Mouse (Mus musculus): ENCODE measurements around the gene Myrfl. TPM values are rescaled to one million over a fixed set of nuclear protein-coding genes. Genes with fewer than 3 reads are reported as not detected.

Gene Myrfl
- polyA plus RNA-seq, 1 experiment from 2014 or later = 0.12 TPM

DNA sequence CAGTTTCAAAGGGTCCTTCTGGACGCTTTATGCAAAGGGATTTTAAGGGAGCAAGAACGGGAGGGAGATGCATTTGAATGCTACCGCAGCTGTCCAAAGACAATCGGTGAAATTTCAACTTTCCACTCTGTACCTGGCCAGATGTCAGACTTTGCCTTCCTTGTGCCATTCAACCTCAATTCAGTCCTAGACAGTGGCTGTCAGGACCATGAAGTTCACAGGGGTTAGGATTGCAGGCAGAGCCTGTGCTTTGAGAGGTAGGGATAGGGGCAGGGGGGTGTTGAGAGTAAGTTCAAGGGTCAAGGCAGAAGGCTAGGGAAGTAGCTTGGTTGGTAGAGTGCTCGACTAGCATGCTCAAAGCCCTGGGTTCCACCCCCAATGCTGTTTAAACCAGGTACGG lies 25.9 kb downstream of the Myrfl start:
- Histone ChIP-seq H3K9ac (replicated peaks) (no peak overlapping the region), H3K27me3 (no peaks in the 10 kb centered on the region), H3K4me2 (replicated peaks) (no peak overlapping the region), H3K9me3 (no peaks in the 10 kb centered on the region), H3K36me3 (no peaks in the 10 kb centered on the region), H3K4me3 (replicated peaks) (no peak overlapping the region), H3K4me1 (replicated peaks) (no peaks in the 10 kb centered on the region), H3K27ac (no peak overlapping the region)
- WGBS = 82% methylated on average over 6 of the region's 6 CpGs
- no peak for ATAC-seq

GRCm38 (mm10) chr10:116853159-116853845 lies 43.4 kb downstream of the Myrfl start:
- no peaks in the 10 kb centered on the region for H3K27me3 ChIP-seq
- no peak overlapping the region for H3K27ac ChIP-seq
- no peaks in the 10 kb centered on the region for H3K36me3 ChIP-seq
- no peak overlapping the region for H3K4me3 ChIP-seq (replicated peaks)
- ATAC-seq = 0 out of 2 replicates have a peak, but pooled peaks have one; percentile 20
- no peak overlapping the region for H3K9ac ChIP-seq (replicated peaks)
- no peaks in the 10 kb centered on the region for H3K9me3 ChIP-seq
- peaks cover 3% of the 10 kb centered on the region; the same call in 1 of the 2 replicates for H3K4me1 ChIP-seq (replicated peaks)
- H3K4me2 ChIP-seq (replicated peaks) = no peak overlapping the region
- WGBS = 80% methylated on average over 11 of the region's 11 CpGs

DNA sequence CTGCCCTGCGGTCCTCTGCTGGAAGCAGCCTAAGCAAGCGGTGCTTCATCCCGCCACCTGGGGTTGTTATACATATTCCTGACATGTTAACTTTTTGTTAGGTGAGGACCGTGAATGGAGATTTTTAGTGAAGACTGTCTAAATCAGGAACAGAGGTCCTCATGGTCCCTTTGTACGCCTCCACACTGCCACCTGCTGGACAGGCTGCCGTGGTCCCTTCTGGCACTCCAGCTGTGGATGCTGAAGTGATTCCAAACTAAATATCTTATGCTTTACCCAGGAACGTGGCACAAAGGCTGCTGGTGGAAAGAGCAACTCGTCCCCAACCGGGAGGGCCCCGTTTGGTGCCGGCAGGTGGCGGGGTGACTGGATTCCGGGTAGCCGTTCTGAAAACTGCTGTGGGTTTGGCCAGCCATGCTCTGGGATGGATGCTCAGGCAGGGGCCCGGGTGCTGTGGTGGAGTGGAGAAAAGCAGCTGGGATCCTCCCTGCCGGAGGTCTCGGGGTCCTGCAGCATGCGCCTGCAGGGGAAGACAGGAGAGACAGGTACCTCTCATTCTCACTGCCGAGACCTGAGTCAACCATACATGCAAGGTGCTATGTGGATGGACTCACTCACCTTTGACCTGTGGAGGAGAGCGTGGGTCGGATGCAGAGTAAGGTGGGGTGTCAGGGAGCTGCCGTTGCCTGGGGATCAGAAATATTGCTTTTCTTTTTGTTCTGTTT lies 47.8 kb downstream of the Myrfl start:
- H3K36me3 ChIP-seq = no peaks in the 10 kb centered on the region
- 20% methylated on average over 22 of the region's 22 CpGs for WGBS
- peak overlapping the region; percentile 39; the same call in 1 of the 2 replicates for H3K9ac ChIP-seq (replicated peaks)
- peak; percentile 77 for ATAC-seq
- no peak overlapping the region; the same call in 1 of the 2 replicates for H3K4me3 ChIP-seq (replicated peaks)
- no peak overlapping the region for H3K27ac ChIP-seq
- no peaks in the 10 kb centered on the region for H3K9me3 ChIP-seq
- peaks cover 3% of the 10 kb centered on the region; the same call in 1 of the 2 replicates for H3K4me1 ChIP-seq (replicated peaks)
- H3K4me2 ChIP-seq (replicated peaks) = peak overlapping the region; percentile 45
- no peaks in the 10 kb centered on the region for H3K27me3 ChIP-seq

GRCm38 (mm10) chr10:116841551-116841950 lies 55.2 kb downstream of the Myrfl start:
- ATAC-seq = no peak
- Histone ChIP-seq H3K4me1 (replicated peaks) (no peaks in the 10 kb centered on the region), H3K9me3 (no peaks in the 10 kb centered on the region), H3K27me3 (no peaks in the 10 kb centered on the region), H3K4me3 (replicated peaks) (no peak overlapping the region), H3K36me3 (no peaks in the 10 kb centered on the region), H3K4me2 (replicated peaks) (no peak overlapping the region), H3K27ac (no peak overlapping the region), H3K9ac (replicated peaks) (no peak overlapping the region)
- WGBS = 67% methylated on average over 3 of the region's 3 CpGs

DNA sequence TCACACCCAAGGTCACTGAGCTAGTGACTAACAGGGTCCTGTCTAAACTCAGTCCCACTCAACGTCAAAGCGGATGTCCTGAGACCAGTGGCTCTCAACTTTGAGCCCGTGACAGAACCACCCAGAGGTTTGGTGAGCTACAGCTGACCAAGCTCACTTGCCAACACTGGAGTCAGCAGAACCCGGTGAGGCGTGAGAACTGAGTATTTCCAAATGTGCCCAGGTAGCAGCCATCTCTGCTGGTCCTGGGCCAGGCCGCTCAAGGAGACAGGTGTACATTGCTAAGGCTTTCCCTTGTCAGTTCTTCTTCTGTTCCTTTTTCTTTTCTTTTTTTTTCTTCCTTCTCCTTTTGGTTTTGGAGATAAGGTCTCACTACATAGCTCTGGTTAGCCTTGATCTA lies 66.0 kb downstream of the Myrfl start:
- no peak for ATAC-seq
- H3K36me3 ChIP-seq = no peaks in the 10 kb centered on the region

GRCm38 (mm10) chr10:116828099-116828498 lies 68.6 kb downstream of the Myrfl start:
- Histone ChIP-seq H3K9ac (replicated peaks) (no peak overlapping the region), H3K27me3 (no peaks in the 10 kb centered on the region), H3K4me2 (replicated peaks) (no peak overlapping the region), H3K9me3 (no peaks in the 10 kb centered on the region), H3K36me3 (no peaks in the 10 kb centered on the region), H3K4me3 (replicated peaks) (no peak overlapping the region), H3K4me1 (replicated peaks) (no peaks in the 10 kb centered on the region), H3K27ac (no peak overlapping the region)
- 0 out of 2 replicates have a peak, but pooled peaks have one; percentile 30 for ATAC-seq
- 62% methylated on average over 4 of the region's 4 CpGs for WGBS

More for the DNA sequence above, 66.0 kb downstream of the Myrfl start:
- H3K9me3 ChIP-seq = no peaks in the 10 kb centered on the region
- H3K4me3 ChIP-seq (replicated peaks) = no peak overlapping the region
- no peak overlapping the region for H3K9ac ChIP-seq (replicated peaks)
- no peaks in the 10 kb centered on the region for H3K4me1 ChIP-seq (replicated peaks)
- no peak overlapping the region for H3K4me2 ChIP-seq (replicated peaks)
- H3K27ac ChIP-seq = no peak overlapping the region
- WGBS = 95% methylated on average over 6 of the region's 6 CpGs
- H3K27me3 ChIP-seq = no peaks in the 10 kb centered on the region

GRCm38 (mm10) chr10:116827306-116827705 lies 69.4 kb downstream of the Myrfl start:
- Histone ChIP-seq H3K9ac (replicated peaks) (no peak overlapping the region), H3K27me3 (no peaks in the 10 kb centered on the region), H3K4me1 (replicated peaks) (no peaks in the 10 kb centered on the region), H3K9me3 (no peaks in the 10 kb centered on the region), H3K36me3 (no peaks in the 10 kb centered on the region), H3K4me3 (replicated peaks) (no peak overlapping the region), H3K4me2 (replicated peaks) (no peak overlapping the region), H3K27ac (no peak overlapping the region)
- WGBS = 88% methylated on average over 11 of the region's 11 CpGs
- ATAC-seq = no peak

DNA sequence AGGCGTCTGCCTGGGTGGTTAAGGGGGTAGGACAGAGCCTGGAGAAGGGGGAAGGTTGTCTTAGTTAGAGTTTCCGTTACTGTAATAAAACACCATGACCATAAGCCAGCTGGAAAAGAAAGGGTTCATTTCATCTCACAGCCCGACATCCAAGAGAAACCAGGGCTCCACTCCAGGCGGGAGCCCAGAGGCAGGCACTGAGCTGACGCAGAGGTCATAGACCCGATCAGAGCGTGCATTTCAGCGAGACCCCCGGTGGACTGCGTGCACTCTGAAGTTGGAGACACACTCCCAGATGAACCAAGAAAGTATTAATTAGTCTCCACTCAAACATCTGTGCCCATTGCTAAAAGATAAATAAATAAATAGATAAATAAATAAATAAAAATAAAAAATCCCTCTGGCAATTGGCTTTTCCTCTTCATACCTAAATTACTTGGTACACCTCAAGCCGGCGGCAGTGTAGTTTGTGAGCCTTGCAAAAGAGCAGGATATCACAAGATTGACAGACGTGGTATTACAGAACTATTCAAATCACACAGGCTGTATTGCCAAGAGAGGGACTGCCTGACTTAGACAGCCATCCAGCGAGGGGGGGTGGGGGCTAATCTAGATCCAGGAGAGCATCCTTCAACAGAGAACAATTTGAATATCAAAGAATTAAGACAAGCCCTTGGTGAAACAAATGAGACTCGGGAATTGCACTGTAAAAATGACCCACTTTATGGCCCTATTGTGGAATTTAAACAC lies 81.2 kb downstream of the Myrfl start:
- 54% methylated on average over 15 of the region's 15 CpGs for WGBS
- Histone ChIP-seq H3K36me3 (no peaks in the 10 kb centered on the region), H3K27ac (no peak overlapping the region), H3K9me3 (no peaks in the 10 kb centered on the region), H3K4me3 (replicated peaks) (no peak overlapping the region), H3K4me2 (replicated peaks) (no peak overlapping the region), H3K4me1 (replicated peaks) (peaks cover 13% of the 10 kb centered on the region; the same call in 1 of the 2 replicates), H3K27me3 (no peaks in the 10 kb centered on the region), H3K9ac (replicated peaks) (no peak overlapping the region)
- ATAC-seq = peak; percentile 67; the same call in 1 of the 2 replicates

DNA sequence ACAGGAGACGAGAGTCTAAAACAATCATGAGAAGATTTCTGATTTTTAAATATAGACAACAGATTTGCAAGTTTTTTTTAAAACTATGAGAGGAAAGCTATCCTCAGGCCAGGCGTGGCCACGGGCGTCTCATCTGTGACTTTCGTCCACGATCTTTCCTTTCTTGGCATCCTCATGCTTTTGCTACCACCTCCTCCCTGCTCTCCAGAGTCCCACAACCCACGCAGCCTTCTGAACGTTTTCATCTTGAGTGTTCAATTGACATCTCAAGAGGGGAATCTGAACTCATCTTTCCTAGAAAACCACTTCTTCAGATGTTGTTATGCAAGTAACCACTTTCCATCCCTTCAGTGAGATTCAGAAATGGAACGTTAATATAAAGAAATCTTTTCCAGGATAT lies 83.6 kb downstream of the Myrfl start:
- Histone ChIP-seq H3K4me1 (replicated peaks) (peaks cover 13% of the 10 kb centered on the region; the same call in 1 of the 2 replicates), H3K4me2 (replicated peaks) (no peak overlapping the region), H3K4me3 (replicated peaks) (no peak overlapping the region), H3K27ac (no peak overlapping the region), H3K9me3 (no peaks in the 10 kb centered on the region), H3K27me3 (no peaks in the 10 kb centered on the region), H3K36me3 (no peaks in the 10 kb centered on the region), H3K9ac (replicated peaks) (no peak overlapping the region)
- ATAC-seq = no peak
- 94% methylated on average over 9 of the region's 9 CpGs for WGBS

DNA sequence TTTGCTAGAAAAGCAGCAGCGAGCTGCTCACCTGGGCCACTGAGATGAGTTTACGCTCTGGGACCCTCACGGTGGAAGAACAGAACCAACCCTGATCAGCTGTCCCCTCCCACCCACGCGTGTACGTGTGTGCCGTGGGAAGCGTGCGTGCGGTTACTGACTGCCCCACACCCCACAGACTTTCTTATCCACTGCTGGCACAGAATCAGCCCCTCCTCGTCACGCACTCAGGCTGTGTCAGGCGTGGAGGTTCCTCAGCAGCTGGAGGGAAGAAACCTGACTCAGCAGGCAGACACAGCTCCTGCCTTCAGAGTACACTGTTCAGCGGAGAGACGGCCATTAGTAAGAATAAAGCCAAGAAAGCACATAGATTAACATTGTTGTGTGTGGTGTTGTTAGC lies 86.0 kb downstream of the Myrfl start:
- Histone ChIP-seq H3K27me3 (no peaks in the 10 kb centered on the region), H3K27ac (no peak overlapping the region), H3K4me1 (replicated peaks) (peaks cover 10% of the 10 kb centered on the region; the same call in 1 of the 2 replicates), H3K4me3 (replicated peaks) (no peak overlapping the region), H3K9ac (replicated peaks) (no peak overlapping the region), H3K36me3 (no peaks in the 10 kb centered on the region), H3K9me3 (no peaks in the 10 kb centered on the region), H3K4me2 (replicated peaks) (no peak overlapping the region)
- ATAC-seq = no peak
- WGBS = 91% methylated on average over 15 of the region's 15 CpGs

DNA sequence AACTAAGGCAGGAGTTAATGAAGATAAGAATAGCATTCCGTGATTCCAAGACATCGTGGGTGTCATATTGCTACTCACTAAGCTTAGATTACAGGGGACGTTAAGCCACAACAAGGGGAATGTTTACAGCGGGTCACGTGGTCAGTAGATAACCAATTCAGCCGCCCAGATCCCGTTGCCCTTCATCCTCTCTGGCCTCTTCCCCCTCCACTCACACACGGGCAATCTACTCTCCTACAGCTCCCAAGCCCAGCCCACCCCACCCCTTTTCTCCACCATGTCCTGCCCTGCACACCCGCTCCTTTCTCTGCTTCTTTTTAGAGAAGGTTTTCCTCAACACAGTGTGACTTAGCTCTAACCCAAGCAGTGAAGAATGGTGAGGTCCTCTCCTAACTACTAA lies 87.3 kb downstream of the Myrfl start:
- WGBS = 88% methylated on average over 9 of the region's 9 CpGs
- H3K9ac ChIP-seq (replicated peaks) = no peak overlapping the region
- no peak overlapping the region for H3K4me3 ChIP-seq (replicated peaks)
- no peaks in the 10 kb centered on the region for H3K9me3 ChIP-seq
- no peaks in the 10 kb centered on the region for H3K4me1 ChIP-seq (replicated peaks)
- no peak for ATAC-seq
- H3K27me3 ChIP-seq = no peaks in the 10 kb centered on the region
- H3K36me3 ChIP-seq = no peaks in the 10 kb centered on the region
- H3K4me2 ChIP-seq (replicated peaks) = no peak overlapping the region
- H3K27ac ChIP-seq = no peak overlapping the region
